16 mouse cellular contexts compared by ENCODE assay signal in genomic region chr5:132450071-132450470, GRCm38 (mm10).
"Had no signal": no experiment of that assay in that cellular context is flagged by ENCODE, and none has a peak within 500 bp of the region (broad histone marks: within the 10 kb centered on the region; RNA-seq: fewer than 3 reads in every experiment).

No protein-coding gene starts in this region.

- H3K27ac ChIP-seq: neural tube, embryonic 13.5 days; neural tube, embryonic 15.5 days; stomach, embryonic 15.5 days; stomach, postnatal 0 days had no signal

- H3K4me2 ChIP-seq: neural tube, embryonic 13.5 days; neural tube, embryonic 15.5 days; stomach, embryonic 15.5 days had no signal

- H3K9me3 ChIP-seq: neural tube, embryonic 13.5 days; neural tube, embryonic 15.5 days; stomach, embryonic 15.5 days had no signal

- H3K4me3 ChIP-seq: neural tube, embryonic 13.5 days; neural tube, embryonic 15.5 days; stomach, embryonic 15.5 days had no signal

- DNase-seq: retina, postnatal 1 day; right cerebral cortex, adult 18-20 months; right cerebral cortex, postnatal 14 days; right cerebral cortex, postnatal 25 days; right cerebral cortex, postnatal 4 days; spleen, adult 18-20 months; thymus, adult 18-20 months; thymus, adult 2 months; thymus, postnatal 14 days; thymus, postnatal 25 days; thymus, postnatal 36 days; thymus, postnatal 4 days had no signal

- H3K27me3 ChIP-seq: neural tube, embryonic 13.5 days; neural tube, embryonic 15.5 days; stomach, embryonic 15.5 days had no signal

- H3K36me3 ChIP-seq: neural tube, embryonic 13.5 days; neural tube, embryonic 15.5 days; stomach, embryonic 15.5 days had no signal

- H3K9ac ChIP-seq: neural tube, embryonic 13.5 days; neural tube, embryonic 15.5 days; stomach, embryonic 15.5 days had no signal
